Mouse (Mus musculus) midbrain, embryonic 14.5 days (tissue): ENCODE measurements around the gene Bag6. TPM values are rescaled to one million over a fixed set of nuclear protein-coding genes. Genes with fewer than 3 reads are reported as not detected.
A peak's percentile ranks its signal among the peaks of the same experiment; 100 is the strongest.

Experiments
- ATAC-seq: fragments of 200-750 bp; cut with Nextera tagmentation; 2 replicates; pipeline ENCODE4 v1.8.0; 2017; ENCODE audit warnings: moderate number of reproducible peaks, moderate library complexity; ENCODE audit not compliant: low FRiP score, low TSS enrichment
- DNase-seq: peaks from one replicate; pipeline ENCODE4 v3.0.0-alpha.2; 2015
- H3K27ac ChIP-seq: fragments of 300-500 bp; sonication (generic); replicated peaks from 2 replicates; pipeline ENCODE4 v1.5.1; 2014; ENCODE audit warnings: mild to moderate bottlenecking, low read depth, low read length, moderate library complexity
- H3K27me3 ChIP-seq: fragments of 300-500 bp; sonication (generic); 2 replicates; pipeline ENCODE4 v1.6.1; 2014; ENCODE audit warnings: low read length, control low read depth, mixed read lengths; ENCODE audit not compliant: control insufficient read depth, insufficient read depth
- H3K36me3 ChIP-seq: fragments of 300-500 bp; sonication (generic); 2 replicates; pipeline ENCODE4 v1.6.1; 2014; ENCODE audit warnings: low read length, control low read depth; ENCODE audit not compliant: control insufficient read depth, insufficient read depth
- H3K4me1 ChIP-seq: fragments of 300-500 bp; sonication (generic); 2 replicates; pipeline ENCODE4 v1.6.1; 2014; ENCODE audit warnings: mild to moderate bottlenecking, antibody characterized with exemption, low read length, control low read depth; ENCODE audit not compliant: control insufficient read depth, insufficient read depth
- H3K4me2 ChIP-seq: fragments of 300-500 bp; sonication (generic); 2 replicates; pipeline ENCODE4 v1.6.1; 2014; ENCODE audit warnings: mild to moderate bottlenecking, low read length, moderate library complexity
- H3K4me3 ChIP-seq: fragments of 300-500 bp; sonication (generic); replicated peaks from 2 replicates; pipeline ENCODE4 v1.5.1; 2014; ENCODE audit warnings: low read depth, low read length
- H3K9ac ChIP-seq: fragments of 300-500 bp; sonication (generic); replicated peaks from 2 replicates; pipeline ENCODE4 v1.6.1; 2014; ENCODE audit warnings: mild to moderate bottlenecking, low read length, moderate library complexity
- H3K9me3 ChIP-seq: fragments of 300-500 bp; sonication (generic); 2 replicates; pipeline ENCODE4 v1.6.1; 2016; ENCODE audit warnings: low read length, control low read depth, mixed read lengths; ENCODE audit not compliant: control insufficient read depth
- WGBS: fragments of 180-500 bp; shearing (Covaris S2); extraction: QIAGEN DNeasy Blood & Tissue Kit; methylation state at CpG from one replicate; pipeline ENCODE4 v1.1.7; 2014; 5-methylcytosine and 5-hydroxymethylcytosine counted together
- polyA plus RNA-seq: library from polyadenylated mRNA; unstranded; fragments of >200 nt; fragmentation: Nextera tagmentation; extraction: Ambion mirVana; gene quantifications from 2 replicates; pipeline ENCODE4 v1.2.1, GENCODE M21; 2014

Gene Bag6
- polyA plus RNA-seq: 122 and 136 TPM in 2 replicates

- Histone ChIP-seq H3K9me3 (no peaks in the 10 kb centered on the region), H3K4me1 (peaks cover 13% of the 10 kb centered on the region), H3K27ac (peak within 1 kb of the TSS; percentile 96), H3K9ac (peak within 1 kb of the TSS; percentile 75), H3K4me2 (peak within 1 kb of the TSS; percentile 92), H3K4me3 (peak within 1 kb of the TSS; percentile 75), H3K27me3 (no peaks in the 10 kb centered on the region), H3K36me3 (peaks cover 23% of the 10 kb centered on the region)
- DNase-seq: peak; percentile 99
- ATAC-seq: peak; percentile 95
- WGBS: under 1% methylated on average over 66 of the region's 66 CpGs
Measured at GRCm38 (mm10) chr17:35134801-35135590, at the start of gene Bag6. Gene Bag6, plus strand, starts transcription at chr17:35135178.

DNA sequence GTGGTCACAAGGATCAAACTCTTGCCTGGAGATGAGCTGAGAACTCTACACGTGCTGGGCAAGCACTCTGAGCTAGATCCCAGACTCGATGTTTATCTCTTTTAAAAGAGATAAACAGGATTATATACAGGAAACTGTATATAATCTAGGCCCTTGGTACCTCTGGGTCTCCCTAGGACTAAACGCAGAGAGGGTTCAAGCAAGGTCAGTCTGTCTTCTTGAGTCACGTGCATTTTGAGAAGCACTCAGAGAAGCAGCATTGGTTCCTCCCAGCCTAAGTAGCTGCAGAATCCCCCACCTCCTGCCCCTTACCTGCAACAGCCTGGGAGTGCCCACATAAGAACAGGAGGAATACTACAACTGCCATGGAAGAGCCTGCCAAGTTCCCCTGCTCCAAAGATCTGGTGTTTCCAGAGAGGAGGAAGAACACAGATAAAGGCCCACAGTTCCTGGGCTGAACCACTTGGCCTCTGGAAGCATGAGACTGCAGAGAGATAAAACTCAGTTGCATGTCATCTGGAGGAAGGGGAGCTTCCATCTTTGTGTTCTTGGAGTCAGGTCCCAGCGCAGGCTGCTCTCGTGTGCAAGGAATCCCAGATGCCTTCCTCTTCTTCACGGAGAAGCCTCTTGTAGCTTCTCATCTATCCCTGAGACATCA lies 49.6 kb upstream of the Bag6 start, which contains the start of gene Ly6g6f:
Ly6g6f (minus strand) TSS at position 403 of the 658 bp plus-strand sequence.
- WGBS: 85% methylated on average over 7 of the region's 7 CpGs
- no peak within 1 kb of the TSS for H3K4me2 ChIP-seq
- no peak within 1 kb of the TSS for H3K27ac ChIP-seq
- DNase-seq (no peak), ATAC-seq (no peak)
- no peaks in the 10 kb centered on the region for H3K9me3 ChIP-seq
- no peak within 1 kb of the TSS for H3K4me3 ChIP-seq
- peaks cover 6% of the 10 kb centered on the region for H3K4me1 ChIP-seq
- no peaks in the 10 kb centered on the region for H3K27me3 ChIP-seq
- H3K9ac ChIP-seq: no peak within 1 kb of the TSS
- H3K36me3 ChIP-seq: no peaks in the 10 kb centered on the region

GRCm38 (mm10) chr17:35088151-35088550 lies 46.8 kb upstream of the Bag6 start:
- H3K4me2 ChIP-seq: no peak overlapping the region
- DNase-seq (no peak), ATAC-seq (no peak)
- WGBS: 53% methylated on average over 2 of the region's 2 CpGs
- H3K9ac ChIP-seq: no peak overlapping the region
- no peak overlapping the region for H3K4me3 ChIP-seq
- H3K9me3 ChIP-seq: no peaks in the 10 kb centered on the region
- peaks cover 17% of the 10 kb centered on the region for H3K36me3 ChIP-seq
- no peak overlapping the region for H3K27ac ChIP-seq
- peaks cover 12% of the 10 kb centered on the region for H3K4me1 ChIP-seq
- H3K27me3 ChIP-seq: no peaks in the 10 kb centered on the region

DNA sequence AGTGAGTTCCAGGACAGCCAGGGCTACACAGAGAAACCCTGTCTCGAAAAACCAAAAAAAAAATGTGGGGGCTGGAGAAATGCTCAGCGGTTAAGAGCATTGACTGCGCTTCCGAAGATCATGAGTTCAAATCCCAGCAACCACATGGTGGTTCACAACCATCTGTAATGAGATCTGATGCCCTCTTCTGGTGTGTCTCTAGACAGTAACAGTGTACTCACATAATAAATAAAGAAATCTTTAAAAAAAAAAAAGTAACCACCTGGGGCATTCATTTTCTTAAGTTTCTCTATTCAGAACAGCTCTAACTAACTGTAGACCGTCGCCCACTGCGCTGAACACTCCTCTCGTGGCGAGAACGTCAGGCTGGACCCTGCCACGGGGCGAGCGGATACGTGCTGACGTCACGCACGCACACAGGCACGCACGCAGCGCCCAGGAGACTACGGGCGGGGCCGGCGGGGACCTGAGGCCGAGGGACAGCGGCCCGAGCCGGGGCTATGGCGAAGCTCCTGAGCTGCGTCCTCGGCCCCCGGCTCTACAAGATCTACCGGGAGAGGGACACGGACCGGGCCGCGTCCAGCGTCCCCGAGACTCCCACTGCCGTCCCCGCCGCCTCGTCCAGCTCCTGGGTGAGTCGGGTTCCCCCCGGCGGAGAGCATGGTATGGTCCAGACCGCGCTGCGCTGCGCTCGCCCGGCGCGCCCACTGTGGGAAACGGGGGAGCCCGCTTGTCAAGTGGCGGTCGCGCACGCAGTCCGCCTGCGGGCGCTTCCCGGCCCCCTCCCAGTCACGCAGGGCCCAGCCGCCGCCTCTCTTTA lies 45.9 kb upstream of the Bag6 start, which contains the start of gene Abhd16a:
Abhd16a (plus strand) TSS at position 439 of the 820 bp plus-strand sequence.
- Histone ChIP-seq H3K9me3 (no peaks in the 10 kb centered on the region), H3K36me3 (peaks cover 26% of the 10 kb centered on the region), H3K27ac (peak within 1 kb of the TSS; percentile 98), H3K4me3 (peak within 1 kb of the TSS; percentile 61), H3K4me2 (peak within 1 kb of the TSS; percentile 76), H3K9ac (peak within 1 kb of the TSS; percentile 93), H3K27me3 (no peaks in the 10 kb centered on the region), H3K4me1 (peaks cover 12% of the 10 kb centered on the region)
- 3% methylated on average over 66 of the region's 67 CpGs for whole genome bisulfite sequencing
- ATAC-seq: peak; percentile 98
- peak; percentile 97 for DNase-seq

DNA sequence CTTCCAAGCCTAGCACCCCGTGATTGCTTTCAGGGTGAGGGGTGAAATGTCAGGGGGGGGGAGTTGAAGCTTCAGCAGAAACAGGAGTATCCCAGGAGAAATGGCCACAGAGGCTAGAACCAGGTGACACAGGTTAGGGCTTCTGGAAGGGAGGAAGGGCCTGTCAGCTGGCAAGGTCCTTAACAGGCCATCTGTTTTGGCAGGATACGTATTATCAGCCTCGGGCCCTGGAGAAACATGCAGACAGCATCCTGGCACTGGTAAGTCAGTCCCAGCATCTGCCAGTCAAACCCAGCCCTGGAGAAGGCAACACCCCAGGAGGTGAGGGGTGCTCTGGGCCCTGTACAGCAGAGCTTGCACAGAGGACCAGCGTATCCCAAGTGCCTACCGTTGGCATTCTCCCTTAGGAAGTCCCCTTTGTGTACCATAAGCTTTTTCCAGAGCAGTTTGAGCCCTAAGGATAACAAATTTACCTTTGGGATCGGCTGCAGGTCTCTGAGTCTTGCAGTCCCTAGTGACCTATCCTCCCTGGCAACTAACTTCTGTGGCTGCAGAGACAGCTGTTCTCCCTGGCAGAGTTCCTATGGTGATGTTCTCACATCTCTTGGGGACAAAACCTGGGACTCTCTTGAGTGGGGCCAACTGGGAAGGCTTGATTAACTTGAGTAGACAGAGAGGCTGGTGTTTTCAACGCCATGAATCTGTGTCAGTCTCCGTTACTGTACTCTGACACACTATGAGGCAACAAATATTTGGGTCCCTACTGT lies 44.6 kb upstream of the Bag6 start:
- ATAC-seq: no peak
- peak; percentile 21 for DNase-seq
- Histone ChIP-seq H3K9me3 (no peaks in the 10 kb centered on the region), H3K27ac (peak overlapping the region; percentile 45; the same call in 1 of the 2 replicates), H3K4me2 (peak overlapping the region; percentile 76), H3K4me3 (peak overlapping the region; percentile 61), H3K27me3 (no peaks in the 10 kb centered on the region), H3K4me1 (peaks cover 12% of the 10 kb centered on the region), H3K36me3 (peaks cover 38% of the 10 kb centered on the region), H3K9ac (peak overlapping the region; percentile 93)
- 67% methylated on average over 8 of the region's 8 CpGs for WGBS

- DNase-seq: no peak
- WGBS: 91% methylated on average over 14 of the region's 14 CpGs
- Histone ChIP-seq H3K4me1 (peaks cover 12% of the 10 kb centered on the region), H3K9ac (no peak overlapping the region), H3K27ac (no peak overlapping the region), H3K4me2 (no peak overlapping the region), H3K9me3 (no peaks in the 10 kb centered on the region), H3K36me3 (peaks cover 60% of the 10 kb centered on the region), H3K4me3 (no peak overlapping the region), H3K27me3 (no peaks in the 10 kb centered on the region)
- ATAC-seq: no peak
Measured at GRCm38 (mm10) chr17:35092403-35093198, 42.4 kb upstream of the Bag6 start.

GRCm38 (mm10) chr17:35094475-35095365 lies 40.3 kb upstream of the Bag6 start:
- no peak overlapping the region for H3K4me2 ChIP-seq
- H3K27me3 ChIP-seq: no peaks in the 10 kb centered on the region
- no peak for DNase-seq
- no peak overlapping the region for H3K9ac ChIP-seq
- ATAC-seq: no peak
- 93% methylated on average over 15 of the region's 15 CpGs for WGBS
- no peak overlapping the region for H3K4me3 ChIP-seq
- H3K9me3 ChIP-seq: no peaks in the 10 kb centered on the region
- peaks cover 78% of the 10 kb centered on the region for H3K36me3 ChIP-seq
- peaks cover 11% of the 10 kb centered on the region for H3K4me1 ChIP-seq
- no peak overlapping the region for H3K27ac ChIP-seq
